Mouse (Mus musculus) G1E (cell line): Measurements from ENCODE around the gene Arhgap20. TPM values are rescaled to one million over a fixed set of nuclear protein-coding genes. Genes with fewer than 3 reads are reported as not detected.

Experiments used
- ATAC-seq: 2 replicates; pipeline ENCODE4 v1.8.0; 2016; ENCODE audit warnings: mild to moderate bottlenecking; ENCODE audit not compliant: insufficient number of reproducible peaks, poor library complexity, low FRiP score, severe bottlenecking; ENCODE audit errors: extremely low read depth
- DNase-seq: peaks from one replicate; pipeline ENCODE4 v3.0.0; 2012; ENCODE audit warnings: low spot score
- H3K27me3 ChIP-seq: 2 replicates; pipeline ENCODE4 v1.6.1; 2012; ENCODE audit warnings: mild to moderate bottlenecking, low read length, inconsistent platforms; ENCODE audit not compliant: insufficient read depth
- H3K36me3 ChIP-seq: replicated peaks from 2 replicates; pipeline ENCODE3; 2012; ENCODE audit warnings: mild to moderate bottlenecking, inconsistent platforms
- H3K4me1 ChIP-seq: 2 replicates; pipeline ENCODE4 v1.6.1; 2012; ENCODE audit warnings: low read depth, low read length, inconsistent platforms, mixed read lengths; ENCODE audit not compliant: insufficient read depth
- H3K4me3 ChIP-seq: 2 replicates; pipeline ENCODE4 v1.5.1; 2012; ENCODE audit warnings: low read depth, mild to moderate bottlenecking, inconsistent platforms, low read length, moderate library complexity, mixed read lengths
- H3K9me3 ChIP-seq: replicated peaks from 2 replicates; pipeline ENCODE4 v1.6.1; 2012; ENCODE audit warnings: inconsistent platforms
- CTCF ChIP-seq: IDR thresholded peaks from 2 replicates; pipeline ENCODE4 v1.5.1; 2012; ENCODE audit warnings: low read depth, low read length, inconsistent platforms, mixed read lengths
- GATA1 ChIP-seq: IDR thresholded peaks from 2 replicates; pipeline ENCODE4 v1.6.1; 2012; ENCODE audit warnings: borderline replicate concordance, low read length, inconsistent platforms, mixed read lengths
- GATA2 ChIP-seq: IDR thresholded peaks from 2 replicates; pipeline ENCODE4 v1.6.1; 2012; ENCODE audit warnings: low read depth, low read length, inconsistent platforms, borderline replicate concordance
- POLR2AphosphoS5 ChIP-seq: IDR thresholded peaks from 2 replicates; pipeline ENCODE4 v1.6.1; 2012; ENCODE audit warnings: low read depth, low read length, inconsistent platforms; ENCODE audit not compliant: insufficient replicate concordance
- TAL1 ChIP-seq: conservative IDR thresholded peaks from 2 replicates; pipeline ENCODE4 v1.6.1; 2012; ENCODE audit warnings: low read depth, low read length, inconsistent platforms, mixed read lengths
- polyA plus RNA-seq: library from polyadenylated mRNA; stranded (reverse); fragments of >175 nt; gene quantifications from 2 replicates; pipeline ENCODE4 v1.2.3, GENCODE M21; 2012
- total RNA-seq, 2 experiments: library from RNA; stranded (forward) in 1 of 2; stranded (reverse) in 1 of 2; fragments of 200-1000 nt in 1 of 2; fragments of >200 nt in 1 of 2; fragmentation: Nextera tagmentation in 1 of 2; gene quantifications; 2 replicates each; pipeline ENCODE4 v1.2.3; 2014 to 2017

The Arhgap20 gene
- total and polyA plus RNA-seq, 3 experiments, result 0.27 TPM; not detected in 2

- Histone ChIP-seq H3K27me3 (no peaks in the 10 kb centered on the region; the same call in 1 of the 2 replicates), H3K9me3 (peaks cover 9% of the 10 kb centered on the region), H3K4me1 (no peaks in the 10 kb centered on the region), H3K36me3 (no peaks in the 10 kb centered on the region), H3K4me3 (no peak overlapping the region)
- no peak for DNase-seq
- ATAC-seq, result no peak
- TF ChIP-seq TAL1 (no peak), POLR2AphosphoS5 (no peak), GATA2 (no peak), CTCF (no peak), GATA1 (no peak)
Measured at GRCm38 (mm10) chr9:51766175-51767062, 1.3 kb downstream of the Arhgap20 start.

GRCm38 (mm10) chr9:51774201-51774600, 9.1 kb downstream of the Arhgap20 start:
- H3K9me3 ChIP-seq, result no peaks in the 10 kb centered on the region
- no peaks in the 10 kb centered on the region for H3K36me3 ChIP-seq
- no peak overlapping the region for H3K4me3 ChIP-seq
- H3K4me1 ChIP-seq, result no peaks in the 10 kb centered on the region
- no peak for TF ChIP-seq TAL1
- no peak for TF ChIP-seq GATA2
- TF ChIP-seq POLR2AphosphoS5, result no peak
- no peak for TF ChIP-seq CTCF
- TF ChIP-seq GATA1, result no peak
- no peaks in the 10 kb centered on the region for H3K27me3 ChIP-seq
- no peak for DNase-seq
- no peak for ATAC-seq

- DNase-seq (no peak), ATAC-seq (no peak)
- no peak overlapping the region for H3K4me3 ChIP-seq
- H3K9me3 ChIP-seq, result no peaks in the 10 kb centered on the region
- no peak for TF ChIP-seq CTCF
- no peak for TF ChIP-seq GATA2
- no peak for TF ChIP-seq POLR2AphosphoS5
- no peak for TF ChIP-seq GATA1
- H3K4me1 ChIP-seq, result no peaks in the 10 kb centered on the region
- no peaks in the 10 kb centered on the region; the same call in 1 of the 2 replicates for H3K27me3 ChIP-seq
- no peaks in the 10 kb centered on the region for H3K36me3 ChIP-seq
Measured at GRCm38 (mm10) chr9:51776459-51776858, 11.3 kb downstream of the Arhgap20 start.

GRCm38 (mm10) chr9:51777180-51777579, 12.0 kb downstream of the Arhgap20 start:
- no peak for DNase-seq
- TF ChIP-seq GATA1 (no peak), TAL1 (no peak), CTCF (no peak), GATA2 (no peak), POLR2AphosphoS5 (no peak)
- Histone ChIP-seq H3K4me1 (no peaks in the 10 kb centered on the region), H3K4me3 (no peak overlapping the region), H3K36me3 (no peaks in the 10 kb centered on the region), H3K27me3 (no peaks in the 10 kb centered on the region; the same call in 1 of the 2 replicates), H3K9me3 (no peaks in the 10 kb centered on the region)
- no peak for ATAC-seq

- H3K9me3 ChIP-seq, result no peaks in the 10 kb centered on the region
Measured at GRCm38 (mm10) chr9:51779232-51779631, 14.1 kb downstream of the Arhgap20 start.

GRCm38 (mm10) chr9:51781092-51781491, 16.0 kb downstream of the Arhgap20 start:
- DNase-seq (no peak), ATAC-seq (no peak)
- TF ChIP-seq GATA2 (no peak), TAL1 (no peak), GATA1 (no peak), CTCF (no peak), POLR2AphosphoS5 (no peak)
- H3K36me3 ChIP-seq, result no peaks in the 10 kb centered on the region
- H3K27me3 ChIP-seq, result no peaks in the 10 kb centered on the region; the same call in 1 of the 2 replicates
- no peak overlapping the region for H3K4me3 ChIP-seq
- no peaks in the 10 kb centered on the region for H3K4me1 ChIP-seq
- H3K9me3 ChIP-seq, result no peaks in the 10 kb centered on the region

More at GRCm38 (mm10) chr9:51779232-51779631, 14.1 kb downstream of the Arhgap20 start:
- Histone ChIP-seq H3K36me3 (no peaks in the 10 kb centered on the region), H3K4me3 (no peak overlapping the region), H3K27me3 (no peaks in the 10 kb centered on the region; the same call in 1 of the 2 replicates), H3K4me1 (no peaks in the 10 kb centered on the region)
- ATAC-seq (no peak), DNase-seq (no peak)
- no peak for TF ChIP-seq GATA2
- TF ChIP-seq GATA1, result no peak
- no peak for TF ChIP-seq CTCF
- TF ChIP-seq TAL1, result no peak
- TF ChIP-seq POLR2AphosphoS5, result no peak
